Mouse (Mus musculus): Measurements from ENCODE around the gene Gpr37l1.

Gene Gpr37l1

GRCm38 (mm10) chr1:135181880-135182623 lies 14.6 kb upstream of the Gpr37l1 start:
- in situ Hi-C loops (cut with MboI, MseI), result no loop called here

DNA sequence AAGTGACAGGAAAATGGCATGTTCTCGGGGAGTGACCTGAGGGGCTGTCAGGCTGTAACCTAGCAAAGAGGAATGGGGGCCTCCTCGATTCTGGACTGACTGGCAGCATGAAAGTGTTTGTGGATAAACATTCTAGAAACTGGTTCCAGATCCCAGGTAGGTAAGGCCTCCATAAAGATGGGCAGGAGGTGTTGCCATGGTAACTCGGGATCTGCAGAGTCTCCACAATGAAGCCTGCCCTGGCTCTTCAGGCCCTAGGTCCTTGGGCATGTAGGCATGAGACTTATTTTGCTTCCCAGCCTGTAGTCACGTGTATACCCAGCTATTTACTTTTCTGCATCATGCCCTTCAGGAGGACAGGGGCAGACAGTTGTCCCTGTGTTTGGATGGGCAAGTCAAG lies 13.8 kb upstream of the Gpr37l1 start:
- in situ Hi-C loops (cut with MboI, MseI), result no loop called here

GRCm38 (mm10) chr1:135180830-135181229 lies 13.3 kb upstream of the Gpr37l1 start:
- in situ Hi-C loops (cut with MboI, MseI), result no loop called here

DNA sequence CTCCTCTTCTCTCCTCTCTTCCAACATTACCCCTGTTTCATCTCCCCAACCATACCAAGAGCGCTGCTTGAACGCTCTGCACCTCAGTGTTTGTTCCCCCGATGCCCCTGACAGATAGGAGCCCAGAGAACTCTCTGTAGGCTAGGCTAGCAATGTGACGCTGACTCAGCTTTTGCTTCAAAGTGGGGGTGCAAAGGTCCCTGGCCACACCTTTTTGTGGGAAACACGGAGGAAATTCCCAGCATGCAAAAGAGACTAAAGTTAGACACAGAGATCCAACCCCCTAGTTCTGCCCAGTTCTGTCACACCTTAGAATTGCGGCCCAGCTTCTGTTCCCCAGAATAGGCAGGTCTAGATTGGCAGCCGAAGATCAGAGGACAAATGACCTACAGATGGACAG lies 11.4 kb upstream of the Gpr37l1 start:
- in situ Hi-C loops (cut with MboI, MseI), result loop anchor here (5.0 kb wide), 1 partner anchor 188 kb away; no protein-coding TSS in a partner anchor

DNA sequence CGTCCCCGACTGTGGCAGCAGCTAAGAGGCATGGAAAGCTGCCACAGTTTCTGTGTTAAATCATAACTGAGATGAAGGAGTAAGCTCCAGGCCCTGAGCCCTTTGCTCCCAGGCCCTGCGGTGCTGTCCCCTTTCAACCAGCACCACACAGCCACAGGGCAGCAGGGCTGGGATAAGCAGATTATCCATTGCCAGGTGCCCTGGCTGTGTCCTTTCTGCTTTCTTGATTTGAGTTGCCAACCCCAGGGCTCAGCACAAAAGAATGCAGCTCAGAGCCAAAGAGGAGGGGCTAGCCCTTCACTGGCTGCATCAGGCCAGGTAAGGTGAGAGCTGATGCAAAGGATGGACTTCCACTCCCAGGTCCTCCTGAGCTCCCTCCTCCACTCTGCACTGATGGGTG lies 10.2 kb upstream of the Gpr37l1 start:
- in situ Hi-C loops (cut with MboI, MseI), result loop anchor here (5.0 kb wide), 1 partner anchor 190 kb away; no protein-coding TSS in a partner anchor

- in situ Hi-C loops (cut with MboI, MseI), result loop anchor here (5.0 kb wide), 1 partner anchor 192 kb away; no protein-coding TSS in a partner anchor
Observed at GRCm38 (mm10) chr1:135175176-135175575, 7.7 kb upstream of the Gpr37l1 start.

DNA sequence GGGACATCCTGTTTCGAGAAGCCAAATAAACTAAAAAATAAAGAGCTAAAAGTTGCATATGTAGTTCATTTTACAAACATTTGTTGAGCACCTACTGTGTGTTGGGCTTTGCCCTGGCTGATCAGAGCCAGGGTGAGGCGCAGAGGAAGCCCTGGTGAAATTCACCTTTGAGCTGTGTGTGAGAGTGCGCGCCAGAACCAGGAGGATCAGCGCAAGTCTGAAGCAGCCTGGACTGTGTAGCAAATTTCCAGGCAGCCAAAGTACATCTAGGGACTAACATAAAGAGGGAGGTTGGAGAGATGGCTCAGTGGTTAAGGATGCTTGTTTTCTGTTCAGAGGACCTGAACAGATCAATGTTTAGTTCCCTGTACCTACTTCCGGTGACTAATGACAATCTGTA lies 5.8 kb upstream of the Gpr37l1 start:
- in situ Hi-C loops (cut with MboI, MseI), result loop anchor here (5.0 kb wide), 1 partner anchor 89 kb away; no protein-coding TSS in a partner anchor

DNA sequence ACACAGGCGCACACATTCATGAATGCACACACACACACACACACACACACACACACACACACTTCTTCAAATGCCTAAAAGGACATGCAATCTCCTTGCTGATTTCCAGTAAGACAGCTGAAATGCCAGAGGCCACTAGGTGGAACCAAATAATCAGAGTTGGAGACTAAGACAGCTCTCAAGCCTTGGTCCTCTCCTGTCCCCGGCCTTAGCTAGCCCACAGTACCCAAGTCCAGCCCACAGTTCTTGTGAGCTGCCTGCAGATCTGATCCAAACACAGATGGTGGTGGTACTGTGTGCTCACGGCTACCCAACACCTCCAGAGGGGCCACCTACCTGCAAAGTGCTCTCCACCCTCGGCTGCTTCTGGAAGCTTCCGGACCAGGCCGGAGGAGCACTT lies 4.5 kb upstream of the Gpr37l1 start:
- in situ Hi-C loops (cut with MboI, MseI), result loop anchor here (5.0 kb wide), 1 partner anchor 90 kb away; no protein-coding TSS in a partner anchor

DNA sequence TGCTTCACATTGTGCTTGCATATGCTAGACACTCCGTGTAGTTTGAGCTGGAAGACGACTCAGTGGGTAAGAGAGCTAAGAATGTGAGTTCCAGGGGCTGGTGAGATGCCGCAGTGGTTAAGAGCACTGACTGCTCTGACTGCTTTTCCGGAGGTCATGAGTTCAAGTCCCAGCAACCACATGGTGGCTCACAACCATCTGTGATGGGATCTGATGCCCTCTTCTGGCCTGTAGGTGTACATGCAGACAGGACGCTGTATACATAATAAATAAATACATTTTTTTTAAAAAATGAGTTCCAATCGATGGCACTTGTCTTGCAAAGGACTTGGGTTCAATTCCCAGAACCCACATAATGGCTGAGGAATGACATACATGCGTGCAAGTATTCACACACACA lies 3.7 kb upstream of the Gpr37l1 start:
- in situ Hi-C loops (cut with MboI, MseI), result loop anchor here (5.0 kb wide), 1 partner anchor 91 kb away; no protein-coding TSS in a partner anchor

DNA sequence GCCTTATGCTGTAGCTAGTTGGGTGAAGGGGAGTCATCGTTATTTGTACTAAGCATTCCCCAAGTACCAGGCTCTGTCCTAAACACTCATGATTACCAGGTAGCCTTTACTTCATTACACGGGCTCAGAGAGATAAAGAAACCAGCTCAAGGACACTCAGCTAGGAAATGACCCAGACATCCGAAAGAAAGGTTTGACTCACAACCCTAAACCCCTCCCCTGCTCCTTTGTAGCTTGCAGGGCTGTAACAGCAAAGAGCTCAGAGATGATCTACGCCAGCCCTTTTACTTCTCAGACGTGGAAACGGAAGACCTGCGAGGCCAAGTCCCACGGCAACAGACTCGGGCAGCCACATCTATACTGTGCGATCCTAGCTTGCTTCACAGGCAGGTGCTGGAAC lies 2.8 kb upstream of the Gpr37l1 start:
- in situ Hi-C loops (cut with MboI, MseI), result loop anchor here (5.0 kb wide), 1 partner anchor 92 kb away; no protein-coding TSS in a partner anchor

GRCm38 (mm10) chr1:135169556-135170224 lies 2.2 kb upstream of the Gpr37l1 start:
- in situ Hi-C loops (cut with MboI, MseI), result loop anchor here (5.0 kb wide), 1 partner anchor 93 kb away; no protein-coding TSS in a partner anchor

DNA sequence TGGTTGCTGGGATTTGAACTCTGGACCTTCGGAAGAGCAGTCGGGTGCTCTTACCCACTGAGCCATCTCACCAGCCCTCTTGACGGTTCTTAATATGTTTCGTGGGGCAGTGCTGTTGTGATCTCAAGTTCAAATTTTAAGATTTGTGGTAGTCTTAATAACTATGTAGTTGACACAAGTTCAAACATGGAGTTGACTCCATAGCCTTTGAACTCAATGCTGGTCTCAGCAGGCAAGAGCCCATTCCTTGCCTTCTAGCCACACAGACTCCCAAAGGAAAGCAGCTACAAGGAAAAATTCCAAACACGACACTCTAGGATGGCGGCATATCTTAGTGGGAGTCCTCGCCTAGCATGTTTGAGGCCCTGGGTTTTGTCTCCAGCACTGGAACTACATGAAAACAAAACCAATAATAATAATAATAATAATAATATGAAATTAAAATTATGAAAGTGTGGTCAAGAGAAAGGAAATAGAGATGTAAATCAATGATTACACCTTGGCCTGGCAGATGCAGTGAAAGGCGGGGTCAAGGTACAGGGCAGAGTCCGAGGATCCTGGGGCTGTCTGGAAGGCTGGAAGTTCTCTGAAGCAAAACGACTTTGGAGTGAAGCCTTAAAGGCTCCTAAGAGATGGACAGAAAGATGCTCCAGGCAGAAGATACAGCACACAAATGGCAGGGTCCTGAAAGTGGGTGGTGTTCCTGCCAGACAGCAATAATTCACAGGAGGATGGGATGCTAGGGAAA lies 1.1 kb upstream of the Gpr37l1 start:
- in situ Hi-C loops (cut with MboI, MseI), result no loop called here

DNA sequence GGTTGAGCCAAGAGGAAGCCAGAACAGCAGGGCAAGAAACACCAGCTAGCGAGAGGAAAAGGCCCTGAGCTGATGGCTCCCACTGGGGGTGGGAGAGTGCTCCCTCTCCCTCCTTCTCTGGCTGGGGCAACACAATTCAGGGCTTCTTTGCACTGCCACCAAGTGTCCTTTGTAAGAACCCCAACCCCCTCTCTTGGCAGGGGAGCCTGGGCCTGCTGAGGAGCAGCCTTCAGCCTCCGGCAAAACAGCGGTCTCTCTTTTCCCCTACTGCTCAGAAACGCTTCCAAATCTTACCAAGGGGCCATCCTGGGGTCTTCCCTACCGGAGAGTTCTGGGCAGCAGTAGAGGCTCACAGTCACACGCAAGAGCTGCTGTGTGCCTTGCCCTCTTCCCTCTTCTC lies 4.8 kb downstream of the Gpr37l1 start:
- in situ Hi-C loops (cut with MboI, MseI), result no loop called here

GRCm38 (mm10) chr1:135160411-135161050 lies 7.0 kb downstream of the Gpr37l1 start:
- in situ Hi-C loops (cut with MboI, MseI), result no loop called here

DNA sequence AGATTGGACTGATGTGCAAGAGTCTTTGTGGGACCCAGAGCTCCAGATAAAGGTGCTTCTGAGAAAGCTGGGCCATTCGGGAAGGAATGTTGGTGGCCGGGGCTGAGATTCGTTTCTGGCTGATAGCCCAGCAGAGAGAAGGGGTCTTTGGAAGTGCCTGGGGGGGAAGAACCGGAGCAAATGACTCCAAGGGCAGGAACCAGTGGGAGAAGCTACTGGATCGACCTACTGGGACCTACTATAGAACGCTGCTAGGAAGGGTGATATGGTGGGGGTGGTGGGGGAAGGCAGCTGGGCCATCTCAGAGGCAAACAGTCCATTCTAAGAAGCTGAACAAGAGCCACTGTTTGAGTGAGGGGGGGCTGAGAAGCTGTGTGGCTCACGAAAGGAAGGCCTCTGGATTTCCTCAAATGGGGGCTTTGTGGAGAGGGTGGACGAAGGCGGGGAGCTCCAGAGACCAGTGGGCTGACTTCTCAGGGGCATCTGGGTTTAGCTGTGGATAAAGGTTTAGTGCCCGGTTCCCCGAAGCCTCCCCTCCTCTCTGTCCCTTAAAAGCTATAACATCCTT lies 7.8 kb downstream of the Gpr37l1 start:
- in situ Hi-C loops (cut with MboI, MseI), result no loop called here

DNA sequence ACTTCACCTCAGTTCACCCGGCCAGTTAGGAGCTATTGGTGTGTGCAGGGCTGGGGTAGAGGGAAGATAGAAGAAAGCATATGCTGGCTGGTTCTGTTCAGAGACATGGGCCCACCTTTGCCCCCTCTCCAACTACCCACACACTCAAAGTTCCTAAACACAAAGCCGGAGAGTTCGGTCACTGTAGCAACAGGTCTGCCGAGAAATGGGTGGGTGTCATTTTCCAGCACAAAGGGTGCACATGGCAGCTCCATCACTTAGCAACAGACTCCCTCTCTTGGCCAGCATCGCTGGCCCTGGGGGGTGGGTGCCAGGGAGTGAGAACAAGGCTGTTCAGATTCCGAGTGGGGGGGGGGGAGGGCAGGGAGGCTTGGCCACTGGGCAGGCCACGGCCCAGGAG lies 8.4 kb downstream of the Gpr37l1 start:
- in situ Hi-C loops (cut with MboI, MseI), result no loop called here

- in situ Hi-C loops (cut with MboI, MseI), result no loop called here
Observed at GRCm38 (mm10) chr1:135158633-135159032, 8.8 kb downstream of the Gpr37l1 start.

DNA sequence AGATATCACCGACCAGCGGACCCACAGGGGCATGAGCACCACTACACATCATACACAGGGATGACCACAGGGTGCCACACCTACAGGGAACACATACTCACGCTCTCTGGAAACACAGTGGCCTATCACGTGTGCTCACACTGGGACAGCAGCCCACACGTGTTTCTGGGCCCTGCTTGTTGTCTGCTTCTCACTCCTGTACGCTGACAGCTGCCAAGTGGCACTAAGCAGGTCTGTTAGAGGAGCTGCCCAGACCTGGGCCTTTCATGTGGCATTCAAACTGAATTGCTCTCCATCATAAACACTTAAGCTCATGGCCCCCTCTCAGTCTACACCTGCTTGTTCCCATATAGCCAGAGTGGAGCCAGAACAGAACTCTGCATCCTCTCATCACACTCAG lies 11.2 kb downstream of the Gpr37l1 start:
- in situ Hi-C loops (cut with MboI, MseI), result no loop called here

GRCm38 (mm10) chr1:135154411-135154959 lies 13.0 kb downstream of the Gpr37l1 start:
- in situ Hi-C loops (cut with MboI, MseI), result no loop called here

- in situ Hi-C loops (cut with MboI, MseI), result no loop called here
Observed at GRCm38 (mm10) chr1:135154011-135154410, 13.5 kb downstream of the Gpr37l1 start.

DNA sequence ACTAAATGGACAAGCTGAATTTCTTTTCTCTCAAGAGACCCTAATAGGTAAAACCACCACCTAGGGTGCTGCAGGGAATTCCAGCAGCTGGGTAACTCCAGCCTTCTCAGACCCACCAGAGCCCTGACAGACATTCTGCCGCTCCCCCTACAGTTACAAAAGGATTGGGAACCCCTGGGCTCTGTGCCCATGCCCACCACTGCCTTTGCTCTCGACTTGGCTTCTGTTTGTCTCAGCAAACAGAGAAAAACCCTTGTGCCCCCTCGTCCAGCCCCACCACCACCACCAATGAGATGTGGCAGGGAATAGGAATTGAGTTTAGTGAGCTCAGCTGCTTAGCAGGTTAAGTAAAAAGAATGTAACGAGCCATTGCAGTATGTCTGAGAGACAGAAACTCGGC lies 18.5 kb downstream of the Gpr37l1 start:
- in situ Hi-C loops (cut with MboI, MseI), result no loop called here
